Mouse (Mus musculus): ENCODE measurements at regions not wholly inside any gene's neighbourhood (a gene's known extent, or its start where the extent isn't known, plus 50 kb on each side); places are given as distances from the start of the nearest gene placed in this dataset.

DNA sequence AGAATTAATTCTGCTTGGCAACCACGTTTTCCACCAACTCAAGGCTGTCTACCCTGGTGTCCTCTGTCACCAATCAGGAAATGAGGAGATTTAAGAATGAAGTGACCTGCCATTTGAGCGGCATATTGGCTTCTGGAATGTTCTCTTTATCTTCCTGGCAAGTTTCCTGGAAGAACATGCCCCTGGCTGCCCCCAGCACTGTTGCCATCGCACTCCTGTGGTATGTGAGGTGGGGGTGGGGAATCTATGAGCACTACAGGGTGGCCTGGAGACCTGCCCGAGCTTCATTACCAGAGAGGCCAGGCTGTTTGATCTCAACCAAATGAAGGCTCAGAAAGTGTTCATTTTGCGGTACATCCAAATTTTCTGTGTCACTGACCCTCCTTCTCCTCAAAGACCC is 243.8 kb upstream of the Il12b start:
- DNase-seq (ENCODE audit: low spot score in 2 of 2), result no peak

DNA sequence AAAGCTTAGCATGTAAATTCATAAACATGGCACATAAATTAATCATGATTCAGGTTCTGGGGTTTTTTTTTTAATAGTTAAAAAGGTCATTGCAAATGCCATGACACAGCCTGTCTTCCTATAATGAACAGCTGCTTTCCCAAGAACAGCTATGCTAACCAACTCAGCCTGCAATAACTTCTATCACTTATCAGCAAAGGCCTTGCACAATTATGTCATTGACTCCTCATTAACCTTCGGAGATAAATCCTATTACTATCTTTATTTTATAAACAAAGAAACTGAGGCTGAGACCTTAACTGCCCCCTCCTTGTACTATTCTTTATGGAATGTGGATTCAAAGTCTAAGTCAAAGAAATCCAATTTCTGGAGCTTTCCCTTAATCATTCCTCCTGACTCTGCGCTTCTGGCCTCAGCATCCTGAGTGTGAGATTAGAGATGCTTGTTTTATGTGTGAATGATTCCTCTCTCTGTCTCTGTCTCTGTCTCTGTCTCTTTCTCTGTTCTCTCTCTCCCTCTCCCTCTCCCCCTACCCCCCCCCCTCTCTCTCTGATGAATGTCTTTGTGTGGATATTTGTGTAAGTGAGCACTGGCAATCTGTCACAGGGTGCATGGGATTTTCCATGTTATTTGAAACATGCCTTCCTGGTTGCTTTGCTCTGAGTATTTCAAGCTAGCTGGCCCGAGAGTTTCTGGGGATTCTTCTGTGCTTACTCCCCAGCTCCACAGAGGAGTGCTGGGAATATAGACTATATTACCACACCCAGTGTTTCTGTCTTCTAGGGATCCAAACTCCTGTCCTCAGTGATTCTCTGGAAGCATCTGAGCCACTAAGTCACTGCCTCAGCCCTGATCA is 243.1 kb upstream of the Il12b start:
- DNase-seq (ENCODE audit: low spot score in 2 of 2), result no peak

DNA sequence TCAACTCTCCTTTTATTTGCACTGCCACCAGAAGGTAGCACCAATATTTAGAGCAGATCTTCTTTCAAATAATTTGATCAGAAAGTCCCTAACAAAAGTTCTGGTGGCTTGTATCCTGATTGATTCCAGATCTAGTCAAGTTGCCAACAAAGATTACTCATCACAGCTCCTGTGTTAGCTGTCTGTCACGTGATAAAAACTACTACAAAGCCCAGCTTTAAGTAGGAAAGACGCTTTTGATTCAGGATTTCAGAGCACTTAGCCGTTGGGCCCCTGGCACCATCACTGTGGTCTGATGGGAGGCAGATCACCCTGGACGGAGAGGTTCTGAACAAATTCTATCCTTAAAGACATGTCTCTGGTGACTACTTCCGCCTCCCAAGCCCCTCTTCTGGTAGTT is 241.6 kb upstream of the Il12b start:
- DNase-seq (ENCODE audit: low spot score in 2 of 2), result no peak

DNA sequence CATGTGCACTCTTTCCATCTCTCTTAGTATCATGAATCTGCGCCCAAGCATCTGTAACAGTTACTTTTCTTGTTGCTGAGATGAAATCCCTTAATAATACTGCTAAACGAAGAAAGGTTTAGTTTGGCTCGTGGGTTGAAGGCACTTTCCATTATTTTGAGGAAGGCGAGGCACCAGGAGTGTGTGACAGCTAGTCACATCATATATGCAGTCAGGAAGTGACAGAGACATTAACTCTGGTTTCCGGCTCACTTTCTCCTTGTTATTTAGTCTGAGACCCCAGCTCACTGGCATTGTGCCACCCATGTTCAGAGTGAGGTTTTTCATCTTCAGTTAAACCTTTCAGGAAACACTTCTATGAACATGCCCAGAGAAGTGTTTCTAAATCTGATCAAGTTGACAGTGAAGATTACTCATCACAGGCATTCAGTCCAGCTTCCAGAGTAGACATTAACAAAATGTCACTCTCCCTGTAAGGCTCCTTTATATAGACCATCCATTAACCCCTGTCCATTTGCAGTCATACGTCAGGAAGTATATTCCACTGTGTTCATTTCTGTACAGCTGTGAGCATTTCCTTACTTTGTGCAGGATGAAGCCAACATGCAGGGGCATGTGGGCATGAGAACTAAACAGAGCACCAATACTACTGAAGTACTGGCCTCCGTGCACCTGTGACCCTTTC is 238.0 kb upstream of the Il12b start:
- no peak for DNase-seq (ENCODE audit: low spot score in 2 of 2)

DNA sequence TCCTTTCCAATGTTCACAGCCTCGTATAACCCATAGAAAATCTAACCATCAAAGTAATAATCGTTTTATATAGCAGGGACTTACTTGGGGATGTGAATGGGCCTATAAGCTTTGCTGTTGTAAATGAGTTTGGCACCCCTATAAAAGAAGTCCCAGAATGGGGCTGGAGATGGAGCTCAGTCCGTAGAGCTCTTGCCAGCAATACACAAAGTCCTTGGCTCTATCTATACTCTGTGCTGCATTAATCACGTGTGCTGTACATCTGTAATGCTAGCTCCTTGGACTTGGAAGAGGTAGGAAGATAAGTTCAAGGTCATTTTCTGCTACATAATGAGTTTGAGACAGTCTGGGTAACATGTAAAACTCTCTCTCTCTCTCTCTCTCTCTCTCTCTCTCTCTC is 236.8 kb upstream of the Il12b start:
- DNase-seq (ENCODE audit: low spot score in 2 of 2), result no peak

DNA sequence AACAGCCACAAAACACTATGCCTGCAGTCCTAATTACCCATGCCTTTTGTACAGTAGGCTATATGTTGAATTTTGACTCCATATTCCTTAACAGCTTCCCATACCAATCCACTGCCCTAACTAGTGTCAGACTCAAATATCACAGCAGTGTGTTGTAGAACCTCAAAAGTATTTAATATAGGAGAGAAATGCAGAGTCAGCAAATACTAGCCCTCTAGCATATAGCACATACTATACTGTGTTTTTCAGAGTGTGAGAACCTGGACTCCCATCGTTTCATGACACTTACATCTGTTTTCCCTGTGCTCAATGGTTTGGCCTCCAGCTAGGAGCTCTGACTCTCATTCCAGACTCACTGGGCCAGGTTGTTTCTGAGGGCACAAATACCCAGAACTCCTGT is 236.1 kb upstream of the Il12b start:
- DNase-seq (ENCODE audit: low spot score in 2 of 2), result no peak

DNA sequence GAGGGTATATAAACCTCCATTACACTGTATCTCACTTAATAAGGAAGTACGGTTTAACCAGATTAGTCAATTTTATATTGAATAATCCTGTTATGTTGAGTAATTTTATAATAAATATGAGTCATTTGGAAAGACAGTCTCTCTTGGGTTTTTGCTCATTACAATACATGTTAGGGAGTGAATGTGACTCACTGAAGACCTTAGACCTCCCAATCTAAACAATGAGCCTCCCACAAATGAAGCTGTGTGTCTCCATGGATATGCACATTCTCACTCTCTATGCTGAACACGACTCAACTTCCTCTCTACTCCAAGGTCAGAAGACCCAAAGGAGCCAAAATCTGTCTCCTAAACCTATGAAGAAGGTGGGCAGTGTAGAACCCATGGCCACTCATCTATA is 235.7 kb upstream of the Il12b start:
- no peak for DNase-seq (ENCODE audit: low spot score in 2 of 2)

DNA sequence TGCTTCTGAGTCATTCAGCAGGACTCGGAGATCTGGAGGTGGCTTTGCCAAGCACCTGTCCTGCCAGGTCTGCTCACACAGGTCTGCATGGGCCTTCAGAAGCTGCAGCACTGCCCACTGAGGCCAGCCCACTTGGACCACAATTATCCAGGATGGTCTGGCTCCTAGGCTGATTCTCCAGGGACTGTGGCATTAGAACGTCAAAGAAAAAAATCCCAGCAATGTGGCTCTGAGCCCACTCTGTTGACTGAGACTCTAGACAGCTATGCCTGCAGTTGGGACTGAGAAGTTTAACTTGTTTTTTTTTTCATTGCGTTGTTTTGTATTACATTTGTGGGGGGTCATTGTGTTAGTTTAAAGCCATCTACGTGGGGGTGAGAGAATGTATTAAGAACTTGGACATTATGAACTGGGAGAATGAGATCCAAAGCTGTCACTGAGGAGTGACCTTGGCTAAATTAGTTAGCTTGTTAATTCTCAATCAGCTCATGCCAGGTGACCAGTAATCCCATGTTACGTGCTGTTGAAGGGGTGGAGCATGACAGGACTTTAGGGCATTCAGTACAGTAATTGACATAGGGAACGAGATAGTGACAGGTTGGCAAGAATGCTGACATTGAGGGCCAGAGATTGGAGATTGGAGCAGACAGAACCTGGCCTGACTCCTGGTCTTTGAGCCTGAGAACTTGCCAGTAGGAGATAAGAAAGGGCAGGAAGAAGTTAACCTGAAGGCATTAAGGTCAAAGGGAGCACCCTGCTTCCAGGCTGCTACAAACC is 232.0 kb upstream of the Il12b start:
- DNase-seq (ENCODE audit: low spot score in 2 of 2), result no peak

DNA sequence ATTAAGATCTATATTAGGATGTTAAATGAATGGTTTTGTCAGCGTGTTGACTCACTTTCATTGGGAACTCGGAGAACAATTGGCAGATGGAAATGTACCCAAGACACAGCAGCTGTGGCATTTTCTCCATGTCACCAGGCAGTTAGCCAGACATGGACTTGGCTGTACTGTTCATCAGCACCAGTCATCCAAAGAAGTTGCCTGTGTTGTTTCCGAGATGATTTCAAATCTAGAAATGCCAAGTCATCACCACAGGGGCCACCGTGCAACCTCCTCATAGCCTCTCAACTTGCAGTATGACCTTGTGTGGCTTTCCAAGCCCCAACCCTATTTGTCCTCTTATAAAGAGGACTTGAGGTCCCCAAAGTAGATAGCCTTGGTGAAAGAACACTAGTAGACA is 227.4 kb upstream of the Il12b start:
- DNase-seq (ENCODE audit: low spot score in 2 of 2), result no peak

DNA sequence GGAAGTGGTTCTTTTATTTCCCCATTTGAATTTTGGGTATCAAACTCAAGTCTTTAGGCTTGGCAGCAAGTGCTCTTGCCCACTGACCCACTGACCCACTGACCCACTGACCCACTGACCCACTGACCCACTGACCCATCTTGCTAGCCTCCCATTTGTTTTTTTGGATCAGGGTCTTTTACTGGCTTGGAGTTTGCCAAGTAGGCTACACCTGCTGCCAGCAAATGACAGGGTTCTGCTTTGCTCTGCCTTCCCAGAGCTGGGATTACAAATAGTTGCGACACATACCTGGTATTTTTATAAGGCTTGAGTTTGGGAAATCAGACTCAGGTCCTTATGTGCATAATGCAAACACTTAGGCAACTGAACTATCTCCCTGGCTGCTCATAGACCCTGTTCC is 226.7 kb upstream of the Il12b start:
- DNase-seq (ENCODE audit: low spot score in 2 of 2), result no peak

DNA sequence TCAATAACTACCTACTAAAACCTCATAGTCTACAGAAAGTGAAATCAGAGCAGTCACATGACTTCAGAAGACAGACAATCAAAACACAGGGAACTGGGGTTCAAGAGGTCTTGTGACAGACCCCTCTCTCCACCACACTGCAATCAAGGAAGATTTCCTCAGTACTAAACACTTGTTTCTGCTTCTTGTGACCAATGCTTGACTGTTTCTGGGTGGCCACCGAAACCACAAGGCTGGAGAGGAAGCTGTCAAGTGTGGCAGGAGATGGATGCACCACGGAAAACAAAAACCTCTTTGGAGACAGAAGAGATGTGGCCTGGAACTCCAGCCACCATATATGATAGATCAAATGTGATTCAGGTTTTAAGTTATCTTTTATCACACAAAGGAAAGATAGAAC is 225.3 kb upstream of the Il12b start:
- DNase-seq (ENCODE audit: low spot score in 2 of 2), result no peak

DNA sequence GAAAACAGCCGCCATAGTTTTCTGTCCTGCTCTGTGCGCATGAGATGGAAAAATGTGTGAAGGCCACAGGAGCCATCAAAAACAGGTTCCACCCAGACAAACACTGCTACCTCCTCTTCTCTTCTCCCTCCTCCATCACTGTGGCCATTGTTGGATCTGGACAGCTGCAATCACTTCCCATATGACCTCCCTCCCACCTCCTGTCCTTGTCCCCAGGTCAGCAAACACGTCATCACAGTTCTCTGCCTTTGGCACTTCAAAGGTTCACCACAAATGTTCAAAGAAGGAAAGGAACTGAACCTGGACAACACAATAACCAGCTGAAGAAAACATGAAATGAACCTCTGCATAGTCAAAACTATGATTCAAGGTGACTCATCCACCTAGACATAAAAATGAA is 220.2 kb upstream of the Il12b start:
- no peak for DNase-seq (ENCODE audit: low spot score in 2 of 2)

DNA sequence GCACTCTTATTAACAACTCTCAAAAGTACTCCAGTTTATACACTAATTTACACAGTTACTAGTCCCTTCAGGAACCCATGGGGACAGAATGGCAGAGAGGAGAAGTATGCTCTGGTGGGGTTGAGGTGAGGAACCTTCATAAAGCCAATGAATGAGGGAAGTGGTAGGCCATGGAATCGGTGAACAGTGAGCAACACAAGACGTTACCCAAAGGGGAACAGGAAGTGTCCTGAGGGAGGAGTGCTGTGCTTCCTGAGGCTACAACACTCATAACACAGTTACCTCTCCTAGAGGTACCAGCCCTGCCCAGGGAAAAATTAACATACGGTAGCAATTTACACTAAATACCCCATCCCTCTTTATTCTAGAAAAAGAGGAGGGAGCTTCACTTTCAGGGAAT is 216.0 kb upstream of the Il12b start:
- DNase-seq (ENCODE audit: low spot score in 2 of 2), result no peak

DNA sequence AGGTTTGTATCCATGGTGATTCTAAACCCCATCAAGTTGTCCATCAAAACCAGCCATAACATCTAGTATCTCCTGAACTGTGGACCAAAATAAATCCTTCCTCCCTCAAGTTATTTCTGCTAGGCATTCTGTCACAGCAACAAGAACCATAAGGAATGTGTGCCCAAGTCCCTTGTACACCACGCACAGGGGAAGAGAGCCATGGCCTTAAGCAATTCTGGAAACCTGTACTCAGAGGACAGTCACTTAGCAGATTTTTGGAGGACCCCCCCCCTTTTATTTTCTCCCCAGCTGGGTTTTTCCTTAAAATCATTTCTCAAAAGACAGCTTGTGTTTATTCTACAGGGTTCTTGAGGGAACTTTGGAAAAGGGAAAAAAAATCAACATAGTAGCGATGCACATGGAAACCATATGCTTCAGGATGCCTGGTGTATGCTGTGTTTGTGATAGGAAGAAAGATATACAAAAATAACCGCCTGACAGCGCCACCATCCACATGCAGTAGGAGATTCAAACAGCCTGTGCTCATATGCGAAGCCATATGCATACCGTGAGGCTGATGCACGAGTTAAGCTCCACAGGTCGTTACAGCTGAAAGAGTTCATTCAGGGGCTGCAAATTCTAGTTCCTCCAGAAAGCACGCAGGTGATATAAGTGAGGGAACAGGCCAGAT is 214.5 kb upstream of the Il12b start:
- DNase-seq (ENCODE audit: low spot score in 2 of 2), result peak in 1 of 2 experiments; percentile 36

DNA sequence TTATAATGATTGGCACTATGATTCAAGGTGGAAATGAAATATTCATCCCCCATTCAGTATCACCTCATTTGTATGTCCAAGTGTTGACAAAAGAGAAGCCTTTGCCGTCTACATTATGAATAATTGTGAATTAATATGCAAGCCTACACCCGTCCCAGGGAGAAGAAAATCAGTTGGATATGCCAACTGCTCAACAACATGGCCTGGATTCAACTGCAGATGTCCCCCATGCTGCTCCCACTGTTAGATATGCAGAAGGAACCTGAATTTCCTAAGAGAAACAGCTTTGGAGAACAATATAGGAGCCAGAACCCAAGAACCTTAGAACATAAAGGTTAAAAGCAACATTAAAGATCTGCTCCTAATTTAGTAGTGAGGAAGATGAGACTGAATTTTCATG is 211.7 kb upstream of the Il12b start:
- DNase-seq (ENCODE audit: low spot score in 2 of 2), result no peak

DNA sequence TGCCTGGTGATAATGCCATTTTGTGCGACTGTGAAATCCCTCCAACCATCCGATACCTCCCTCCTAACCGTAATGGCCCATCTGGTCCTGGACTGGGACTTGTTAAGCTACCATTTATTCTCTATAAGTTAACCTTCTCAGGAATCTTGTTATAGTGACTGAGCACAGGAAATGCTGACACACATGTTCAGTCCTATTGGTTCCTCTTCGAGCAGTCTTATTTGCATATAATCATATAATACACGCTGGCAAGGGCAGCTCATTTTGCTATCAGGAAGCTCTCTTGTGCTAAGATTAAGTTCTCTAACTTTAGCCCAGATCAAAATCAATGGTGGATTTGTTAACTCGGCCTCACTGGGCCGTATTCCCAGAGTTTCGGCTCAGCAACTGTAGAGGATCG is 206.1 kb upstream of the Il12b start:
- DNase-seq (ENCODE audit: low spot score in 2 of 2), result no peak

DNA sequence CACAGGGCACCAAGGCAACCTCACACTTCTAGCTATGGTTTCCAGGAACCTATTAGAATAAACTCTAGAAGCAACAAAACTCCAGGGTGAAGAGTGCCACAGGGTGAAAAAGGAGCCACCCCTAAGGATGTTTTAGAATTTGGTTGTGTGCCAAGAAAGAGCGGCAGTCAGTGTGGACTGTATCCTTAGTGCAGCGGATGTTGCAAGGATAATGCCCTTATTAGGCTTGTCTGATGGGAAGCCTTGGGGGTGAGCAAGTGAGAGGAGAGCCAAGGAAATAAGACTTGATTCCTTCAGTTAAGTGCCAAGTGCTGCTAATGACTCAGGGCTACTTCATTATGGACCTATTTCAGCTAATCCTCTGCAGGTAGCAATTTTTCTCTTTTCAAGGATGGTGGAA is 197.1 kb upstream of the Il12b start:
- DNase-seq (ENCODE audit: low spot score in 2 of 2), result no peak

DNA sequence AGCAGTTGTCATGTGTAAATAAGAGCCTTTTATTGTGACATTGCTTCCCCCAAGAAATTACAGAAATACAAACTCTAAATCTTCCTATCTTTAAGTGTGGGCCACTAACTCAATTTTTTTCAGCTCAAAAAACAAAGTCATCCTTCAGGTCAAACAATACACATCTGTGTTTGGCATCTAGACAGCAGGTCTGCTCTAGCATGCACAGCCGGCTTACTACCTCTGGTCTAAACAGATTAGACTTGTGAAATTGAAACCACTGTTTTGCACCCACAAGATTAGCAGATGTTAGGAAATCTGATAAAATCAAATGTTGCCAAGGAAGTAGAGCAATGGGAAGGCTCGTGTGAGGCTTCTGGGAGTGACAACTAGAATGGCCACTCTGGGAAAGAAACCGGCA is 195.5 kb upstream of the Il12b start:
- no peak for DNase-seq (ENCODE audit: low spot score in 2 of 2)

DNA sequence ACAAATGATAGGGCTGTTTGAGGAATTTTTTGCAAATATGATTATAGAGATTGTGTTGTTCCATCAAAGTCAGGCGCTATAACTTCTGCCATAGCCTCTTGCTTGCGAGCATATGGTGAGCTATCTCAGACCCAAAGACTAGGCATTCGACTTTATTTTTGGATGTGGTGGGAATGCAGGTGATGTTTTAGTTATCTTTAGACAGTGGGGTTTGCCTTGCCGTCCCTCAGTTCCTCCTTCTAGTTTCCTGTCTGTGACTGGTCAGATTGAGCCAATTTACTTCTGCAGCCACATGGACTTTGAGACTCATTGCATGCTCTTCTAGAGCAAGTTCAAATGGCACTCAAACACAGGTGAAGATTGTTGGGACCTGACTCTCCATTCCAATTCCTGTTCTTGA is 193.0 kb upstream of the Il12b start:
- DNase-seq (ENCODE audit: low spot score in 2 of 2), result no peak

DNA sequence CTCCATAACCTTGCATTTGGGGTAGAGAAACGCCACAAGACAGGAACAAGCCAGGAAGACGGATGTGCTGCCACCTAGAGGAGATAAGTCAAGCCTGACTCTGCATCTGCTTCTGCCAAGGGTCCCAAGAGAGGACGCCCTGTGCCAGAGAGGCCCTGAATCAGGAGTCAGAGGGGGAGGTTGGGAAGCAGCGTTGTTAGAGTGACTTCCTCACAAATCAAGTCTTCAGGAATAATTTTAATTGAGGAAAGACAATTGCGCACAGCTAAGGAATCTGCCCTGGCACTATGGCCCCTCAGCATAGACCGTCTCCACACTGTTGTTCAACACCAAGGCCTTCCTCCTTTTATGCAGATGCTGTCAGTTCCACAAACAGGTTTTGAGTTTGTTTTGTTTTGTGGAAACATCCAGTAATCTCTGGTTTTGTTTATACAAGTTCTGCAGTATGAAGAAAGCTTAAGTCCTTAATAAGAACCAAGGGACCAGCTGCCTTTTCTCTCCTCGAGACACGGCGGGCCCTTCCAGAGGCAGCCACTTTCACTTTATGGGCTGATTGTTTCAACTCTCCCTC is 187.9 kb upstream of the Il12b start:
- DNase-seq (ENCODE audit: low spot score in 2 of 2), result peak; percentile 8 to 35

DNA sequence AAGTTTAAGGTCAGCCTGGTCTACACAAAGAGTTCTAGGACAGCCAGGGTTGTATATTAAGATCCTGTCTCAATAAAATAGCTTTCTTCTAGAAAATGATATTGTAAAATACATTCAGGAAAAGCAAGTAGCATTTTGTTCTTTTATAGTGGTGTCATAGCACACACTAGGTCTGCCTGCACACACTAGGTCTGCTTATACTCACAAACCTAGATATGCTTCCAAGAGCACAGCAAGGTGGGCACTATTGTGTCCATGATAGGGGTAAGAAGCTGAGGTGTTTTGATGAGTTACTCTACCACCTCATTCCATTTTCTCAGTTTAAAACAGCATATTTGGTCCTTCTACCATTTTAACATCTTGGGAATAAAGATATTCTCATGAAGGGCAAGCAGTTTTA is 185.8 kb upstream of the Il12b start:
- DNase-seq (ENCODE audit: low spot score in 2 of 2), result no peak

DNA sequence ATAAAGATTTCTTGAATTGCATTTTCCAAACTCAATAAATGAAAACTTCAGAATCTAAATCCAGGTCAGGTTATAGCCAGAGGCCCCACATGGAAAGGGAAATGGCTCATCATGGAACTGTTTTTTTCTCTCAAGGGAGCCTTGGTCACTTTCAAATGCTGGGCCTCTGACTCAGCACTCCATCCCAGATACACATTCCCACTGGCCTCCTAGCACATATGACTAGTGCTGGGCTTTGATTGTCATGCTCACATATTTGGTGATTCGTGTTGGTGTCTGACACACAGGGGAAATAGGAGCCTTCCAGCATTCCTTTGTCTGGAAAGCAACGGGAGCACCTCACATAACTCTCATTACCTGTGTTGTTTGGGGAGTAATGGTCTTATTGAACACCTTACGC is 183.5 kb upstream of the Il12b start:
- no peak for DNase-seq (ENCODE audit: low spot score in 2 of 2)
